Mouse (Mus musculus) erythroblast, embryonic 14.5 days (primary cell): ENCODE results near the gene Farsa.

Experiments used
- GATA1 ChIP-seq: IDR thresholded peaks from 2 replicates; pipeline ENCODE4 v1.6.1; 2012; ENCODE audit warnings: low read length, inconsistent platforms, mixed read lengths
- TAL1 ChIP-seq: IDR thresholded peaks from 3 replicates; pipeline ENCODE4 v1.6.1; 2012; ENCODE audit warnings: low read length, inconsistent platforms, mixed read lengths

- TF ChIP-seq GATA1 (no peak), TAL1 (no peak)
Observed at GRCm38 (mm10) chr8:84913960-84914359, 57.2 kb downstream of the Farsa start.
